Mouse (Mus musculus): ENCODE data around the gene Insr.

- TF ChIP-seq GATA1 (IDR thresholded peaks at IDR 0.05; ENCODE audit: low read length) (no peak), TAL1 (IDR thresholded peaks at IDR 0.05; ENCODE audit: low read length) (no peak)
Observed at GRCm38 (mm10) chr8:3187456-3187855, 92.0 kb downstream of the Insr start.

Measured in erythroblast, embryonic 14.5 days (primary cell).